Mouse (Mus musculus) forebrain, embryonic 11.5 days (tissue): ENCODE measurements around the gene Gosr1. TPM values are rescaled to one million over a fixed set of nuclear protein-coding genes. Genes with fewer than 3 reads are reported as not detected.

Experiments
- ATAC-seq: fragments of 200-750 bp; cut with Nextera tagmentation; replicated peaks from 2 replicates; pipeline ENCODE4 v1.8.0; 2017; ENCODE audit warnings: moderate TSS enrichment; ENCODE audit not compliant: low FRiP score
- DNase-seq: peaks from one replicate; pipeline ENCODE4 v3.0.0-alpha.2; 2017; ENCODE audit warnings: low spot score
- H3K27ac ChIP-seq: fragments of 300-500 bp; sonication (generic); 2 replicates; pipeline ENCODE4 v1.5.1; 2014; ENCODE audit warnings: low read depth, low read length
- H3K27me3 ChIP-seq: fragments of 300-500 bp; sonication (generic); 2 replicates; pipeline ENCODE4 v1.6.1; 2014; ENCODE audit warnings: mild to moderate bottlenecking, low read length, mixed read lengths; ENCODE audit not compliant: control insufficient read depth, insufficient read depth
- H3K36me3 ChIP-seq: fragments of 300-500 bp; sonication (generic); 2 replicates; pipeline ENCODE4 v1.6.1; 2014; ENCODE audit warnings: mild to moderate bottlenecking, low read length, moderate library complexity, mixed read lengths; ENCODE audit not compliant: control insufficient read depth, insufficient read depth
- H3K4me1 ChIP-seq: fragments of 300-500 bp; sonication (generic); replicated peaks from 2 replicates; pipeline ENCODE4 v1.6.1; 2014; ENCODE audit warnings: low read length, mixed read lengths; ENCODE audit not compliant: control insufficient read depth, insufficient read depth
- H3K4me2 ChIP-seq: fragments of 300-500 bp; sonication (generic); 2 replicates; pipeline ENCODE4 v1.6.1; 2014; ENCODE audit warnings: low read depth, mild to moderate bottlenecking, low read length, moderate library complexity, mixed read lengths; ENCODE audit not compliant: severe bottlenecking
- H3K4me3 ChIP-seq: fragments of 300-500 bp; sonication (generic); 2 replicates; pipeline ENCODE4 v1.5.1; 2014; ENCODE audit warnings: low read depth, low read length
- H3K9ac ChIP-seq: fragments of 300-500 bp; sonication (generic); 2 replicates; pipeline ENCODE4 v1.6.1; 2014; ENCODE audit warnings: low read length
- H3K9me3 ChIP-seq: fragments of 300-500 bp; sonication (generic); 2 replicates; pipeline ENCODE4 v1.6.1; 2016; ENCODE audit warnings: low read length, mixed read lengths; ENCODE audit not compliant: control insufficient read depth
- WGBS: fragments of 180-500 bp; shearing (Covaris S2); extraction: QIAGEN DNeasy Blood & Tissue Kit; methylation state at CpG from one replicate; pipeline ENCODE4 v1.1.7; 2014; 5-methylcytosine and 5-hydroxymethylcytosine counted together
- polyA plus RNA-seq: library from polyadenylated mRNA; unstranded; fragments of >200 nt; fragmentation: Nextera tagmentation; extraction: Ambion mirVana; gene quantifications from 2 replicates; pipeline ENCODE4 v1.2.1, GENCODE M21; 2014

The Gosr1 gene
- polyA plus RNA-seq, 1 experiment from 2014 or later = 26.5 TPM

GRCm38 (mm10) chr11:76797236-76797635 lies 33.9 kb upstream of the Gosr1 start:
- Histone ChIP-seq H3K36me3 (no peaks in the 10 kb centered on the region), H3K9ac (no peak overlapping the region), H3K4me3 (no peak overlapping the region), H3K9me3 (no peaks in the 10 kb centered on the region), H3K27me3 (no peaks in the 10 kb centered on the region), H3K27ac (no peak overlapping the region), H3K4me1 (no peaks in the 10 kb centered on the region), H3K4me2 (no peak overlapping the region)
- ATAC-seq (no peak), DNase-seq (no peak)
- 91% methylated on average over 6 of the region's 6 CpGs for WGBS

DNA sequence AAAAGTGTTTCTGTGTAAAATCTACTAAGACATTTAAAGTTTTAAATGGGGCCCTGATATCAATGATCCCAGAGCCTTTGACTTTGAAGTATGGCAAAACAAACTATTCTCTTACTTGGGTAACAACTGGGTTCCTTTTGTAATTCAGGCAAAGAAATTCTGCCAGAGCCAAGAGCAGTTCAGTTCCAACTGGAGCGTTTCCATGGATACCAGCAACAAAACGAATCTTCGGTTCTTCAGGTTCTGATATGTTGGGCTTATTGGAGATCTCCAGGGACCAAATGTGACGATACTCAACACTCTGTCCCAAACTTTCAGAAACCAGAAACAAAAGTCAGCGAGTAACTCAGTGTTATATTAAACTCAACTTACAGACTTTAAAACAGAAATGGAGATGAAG lies 31.9 kb upstream of the Gosr1 start:
- WGBS = 92% methylated on average over 5 of the region's 5 CpGs
- Histone ChIP-seq H3K9ac (no peak overlapping the region), H3K36me3 (no peaks in the 10 kb centered on the region; the same call in 1 of the 2 replicates), H3K27ac (no peak overlapping the region), H3K4me1 (no peaks in the 10 kb centered on the region), H3K4me3 (no peak overlapping the region), H3K4me2 (no peak overlapping the region), H3K27me3 (no peaks in the 10 kb centered on the region), H3K9me3 (no peaks in the 10 kb centered on the region)
- ATAC-seq (no peak), DNase-seq (no peak)

DNA sequence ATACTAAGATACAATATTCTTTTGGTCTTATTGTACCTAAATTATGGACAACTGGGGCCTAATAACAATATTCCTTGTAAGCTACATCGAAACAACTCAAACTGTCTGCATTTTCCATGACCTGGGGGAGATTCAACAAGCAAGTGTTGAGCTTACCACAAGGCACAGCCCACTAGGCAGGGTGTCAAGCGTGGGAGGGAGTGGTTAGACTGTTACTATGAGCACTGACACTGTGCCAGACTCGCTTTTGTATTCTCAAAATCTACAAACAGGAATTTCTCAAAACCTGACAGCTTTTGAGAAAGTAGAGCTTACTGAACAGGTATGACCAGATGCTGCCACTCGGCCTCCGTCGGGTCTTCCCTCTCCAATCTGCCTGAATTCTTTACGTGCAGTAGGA lies 28.0 kb upstream of the Gosr1 start:
- 93% methylated on average over 7 of the region's 7 CpGs for WGBS
- no peaks in the 10 kb centered on the region; the same call in 1 of the 2 replicates for H3K36me3 ChIP-seq
- DNase-seq (no peak), ATAC-seq (no peak)
- no peaks in the 10 kb centered on the region for H3K4me1 ChIP-seq
- H3K27ac ChIP-seq = no peak overlapping the region
- H3K9ac ChIP-seq = no peak overlapping the region
- H3K27me3 ChIP-seq = no peaks in the 10 kb centered on the region
- no peak overlapping the region for H3K4me2 ChIP-seq
- H3K4me3 ChIP-seq = no peak overlapping the region
- no peaks in the 10 kb centered on the region for H3K9me3 ChIP-seq

GRCm38 (mm10) chr11:76789252-76789651 lies 25.9 kb upstream of the Gosr1 start:
- no peaks in the 10 kb centered on the region for H3K9me3 ChIP-seq
- no peak overlapping the region for H3K9ac ChIP-seq
- no peak for ATAC-seq
- H3K27me3 ChIP-seq = no peaks in the 10 kb centered on the region
- H3K4me2 ChIP-seq = no peak overlapping the region
- DNase-seq = peak; percentile 57
- H3K4me3 ChIP-seq = no peak overlapping the region
- H3K4me1 ChIP-seq = no peaks in the 10 kb centered on the region
- H3K36me3 ChIP-seq = no peaks in the 10 kb centered on the region; the same call in 1 of the 2 replicates
- no peak overlapping the region for H3K27ac ChIP-seq
- WGBS = 100% methylated on average over 1 of the region's 1 CpGs

GRCm38 (mm10) chr11:76775533-76775932 lies 12.2 kb upstream of the Gosr1 start:
- Histone ChIP-seq H3K9ac (no peak overlapping the region), H3K27me3 (no peaks in the 10 kb centered on the region), H3K4me3 (no peak overlapping the region), H3K9me3 (no peaks in the 10 kb centered on the region), H3K36me3 (no peaks in the 10 kb centered on the region), H3K27ac (no peak overlapping the region), H3K4me2 (no peak overlapping the region), H3K4me1 (no peaks in the 10 kb centered on the region)
- DNase-seq = no peak
- 89% methylated on average over 8 of the region's 8 CpGs for WGBS
- no peak for ATAC-seq

DNA sequence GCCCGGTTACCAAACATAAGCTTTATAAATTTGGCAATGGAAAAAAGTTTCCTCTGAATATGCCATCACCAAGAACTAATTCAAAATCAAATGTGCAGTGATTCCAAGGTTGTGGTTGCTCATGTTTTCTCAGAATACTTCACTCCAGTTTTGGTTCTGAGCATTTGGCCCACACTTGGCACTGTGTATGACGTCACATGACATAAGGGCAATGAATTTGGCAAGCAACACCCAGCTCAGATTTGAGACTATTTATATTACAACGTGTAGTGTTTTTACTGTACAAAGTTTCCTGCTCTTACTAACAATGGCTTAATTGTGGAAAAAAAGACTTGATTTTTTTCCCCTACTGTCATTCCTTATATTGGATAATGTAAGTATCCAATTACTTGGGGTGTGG lies 10.4 kb upstream of the Gosr1 start:
- Histone ChIP-seq H3K27ac (no peak overlapping the region), H3K9ac (no peak overlapping the region), H3K4me3 (no peak overlapping the region), H3K4me1 (no peaks in the 10 kb centered on the region), H3K9me3 (no peaks in the 10 kb centered on the region), H3K36me3 (no peaks in the 10 kb centered on the region), H3K4me2 (no peak overlapping the region), H3K27me3 (no peaks in the 10 kb centered on the region)
- 83% methylated on average over 3 of the region's 3 CpGs for WGBS
- DNase-seq (no peak), ATAC-seq (no peak)

- H3K27ac ChIP-seq = no peak overlapping the region
- no peaks in the 10 kb centered on the region for H3K9me3 ChIP-seq
- no peak for DNase-seq
- no peaks in the 10 kb centered on the region for H3K36me3 ChIP-seq
- 95% methylated on average over 5 of the region's 5 CpGs for WGBS
- no peaks in the 10 kb centered on the region for H3K27me3 ChIP-seq
- H3K4me3 ChIP-seq = no peak overlapping the region
- H3K4me1 ChIP-seq = no peaks in the 10 kb centered on the region
- H3K9ac ChIP-seq = no peak overlapping the region
- ATAC-seq = no peak
- no peak overlapping the region for H3K4me2 ChIP-seq
Measured at GRCm38 (mm10) chr11:76770566-76770965, 7.2 kb upstream of the Gosr1 start.

GRCm38 (mm10) chr11:76763741-76764122 lies 353 bp upstream of the Gosr1 start:
- peak overlapping the region; percentile 97 for H3K9ac ChIP-seq
- WGBS = 15% methylated on average over 4 of the region's 4 CpGs
- H3K4me2 ChIP-seq = no peak overlapping the region; the same call in 1 of the 2 replicates
- H3K36me3 ChIP-seq = peaks cover 3% of the 10 kb centered on the region; the same call in 1 of the 2 replicates
- DNase-seq (no peak), ATAC-seq (peak; percentile 36; the same call in 1 of the 2 replicates)
- no peak overlapping the region for H3K27ac ChIP-seq
- H3K27me3 ChIP-seq = no peaks in the 10 kb centered on the region
- no peaks in the 10 kb centered on the region for H3K9me3 ChIP-seq
- H3K4me3 ChIP-seq = peak overlapping the region; percentile 93
- H3K4me1 ChIP-seq = no peaks in the 10 kb centered on the region

GRCm38 (mm10) chr11:76752276-76752675 lies 11.1 kb downstream of the Gosr1 start:
- no peak overlapping the region for H3K9ac ChIP-seq
- ATAC-seq (no peak), DNase-seq (no peak)
- no peak overlapping the region for H3K27ac ChIP-seq
- no peaks in the 10 kb centered on the region for H3K27me3 ChIP-seq
- no peak overlapping the region for H3K4me2 ChIP-seq
- H3K9me3 ChIP-seq = no peaks in the 10 kb centered on the region
- no peaks in the 10 kb centered on the region for H3K4me1 ChIP-seq
- 92% methylated on average over 3 of the region's 3 CpGs for WGBS
- peaks cover 14% of the 10 kb centered on the region; the same call in 1 of the 2 replicates for H3K36me3 ChIP-seq
- no peak overlapping the region for H3K4me3 ChIP-seq
